Mouse (Mus musculus) c-Kit-positive CD71-negative TER-119-negative erythroid progenitor cells, embryonic 14.5 days (primary cell): Measurements from ENCODE around the gene Aqp6.

ENCODE experiments used
- DNase-seq: peaks from one replicate; pipeline ENCODE4 v3.0.0-alpha.2; 2013; ENCODE audit warnings: low read depth

The Aqp6 gene

GRCm38 (mm10) chr15:99597596-99597995 is 3.6 kb upstream of the Aqp6 start:
- DNase-seq: no peak

- no peak for DNase-seq
These were observed 1.7 kb upstream of the Aqp6 start for GRCm38 (mm10) chr15:99599245-99600070.

GRCm38 (mm10) chr15:99601823-99602120 is 572 bp downstream of the Aqp6 start:
- DNase-seq: no peak

- no peak for DNase-seq
These were observed 1.1 kb downstream of the Aqp6 start for GRCm38 (mm10) chr15:99602206-99602820.

GRCm38 (mm10) chr15:99603216-99603615 is 2.0 kb downstream of the Aqp6 start:
- DNase-seq: no peak

- no peak for DNase-seq
These were observed 4.4 kb downstream of the Aqp6 start for GRCm38 (mm10) chr15:99605595-99605994.

- no peak for DNase-seq
These were observed 5.3 kb downstream of the Aqp6 start for GRCm38 (mm10) chr15:99606515-99606914.

GRCm38 (mm10) chr15:99607388-99608113 is 6.4 kb downstream of the Aqp6 start:
- DNase-seq: no peak

- DNase-seq: no peak
These were observed 7.4 kb downstream of the Aqp6 start for GRCm38 (mm10) chr15:99608382-99609125.

GRCm38 (mm10) chr15:99611563-99611962 is 10.4 kb downstream of the Aqp6 start:
- no peak for DNase-seq

GRCm38 (mm10) chr15:99614273-99614672 is 13.1 kb downstream of the Aqp6 start:
- DNase-seq: no peak

GRCm38 (mm10) chr15:99614753-99615152 is 13.6 kb downstream of the Aqp6 start:
- no peak for DNase-seq

GRCm38 (mm10) chr15:99615246-99615645 is 14.0 kb downstream of the Aqp6 start:
- DNase-seq: no peak

GRCm38 (mm10) chr15:99618595-99618994 is 17.4 kb downstream of the Aqp6 start:
- DNase-seq: no peak

GRCm38 (mm10) chr15:99619821-99620220 is 18.6 kb downstream of the Aqp6 start:
- no peak for DNase-seq

- no peak for DNase-seq
These were observed 20.9 kb downstream of the Aqp6 start for GRCm38 (mm10) chr15:99622063-99622462.

- DNase-seq: no peak
These were observed 30.4 kb downstream of the Aqp6 start for GRCm38 (mm10) chr15:99631618-99632017.

- DNase-seq: no peak
These were observed 33.5 kb downstream of the Aqp6 start for GRCm38 (mm10) chr15:99634702-99635101.

GRCm38 (mm10) chr15:99637405-99638123 is 36.4 kb downstream of the Aqp6 start:
- no peak for DNase-seq

- DNase-seq: no peak
These were observed 36.9 kb downstream of the Aqp6 start for GRCm38 (mm10) chr15:99638124-99638485.

- DNase-seq: no peak
These were observed 41.4 kb downstream of the Aqp6 start for GRCm38 (mm10) chr15:99642622-99643021.

GRCm38 (mm10) chr15:99643832-99644231 is 42.6 kb downstream of the Aqp6 start:
- DNase-seq: no peak
